Mouse (Mus musculus) kidney, adult 2 months (tissue): Measurements from ENCODE around the gene 2310009B15Rik. TPM values are rescaled to one million over a fixed set of nuclear protein-coding genes. Genes with fewer than 3 reads are reported as not detected.
A peak's percentile ranks its signal among the peaks of the same experiment; 100 is the strongest.

Experiments
- DNase-seq: peaks from one replicate; pipeline ENCODE4 v3.0.0; 2021
- H3K27ac ChIP-seq: fragments of 200-500 bp; 2 replicates; pipeline ENCODE4 v1.5.1; 2012; ENCODE audit warnings: low read depth, low read length, control low read depth, inconsistent platforms; ENCODE audit not compliant: insufficient read depth
- H3K27me3 ChIP-seq: fragments of 200-500 bp; replicated peaks from 2 replicates; pipeline ENCODE4 v1.6.1; 2012; ENCODE audit warnings: mild to moderate bottlenecking, moderate library complexity, low read length, inconsistent platforms; ENCODE audit not compliant: control insufficient read depth, insufficient read depth
- H3K36me3 ChIP-seq: fragments of 200-500 bp; 2 replicates; pipeline ENCODE4 v1.6.1; 2012; ENCODE audit warnings: mild to moderate bottlenecking, moderate library complexity, low read length, inconsistent platforms; ENCODE audit not compliant: control insufficient read depth, insufficient read depth
- H3K4me1 ChIP-seq: fragments of 200-500 bp; 2 replicates; pipeline ENCODE4 v1.6.1; 2011; ENCODE audit warnings: low read length; ENCODE audit not compliant: control insufficient read depth, insufficient read depth
- H3K4me3 ChIP-seq: fragments of 200-500 bp; 2 replicates; pipeline ENCODE4 v1.5.1; 2011; ENCODE audit warnings: mild to moderate bottlenecking, low read depth, low read length, control low read depth; ENCODE audit not compliant: insufficient read depth
- CTCF ChIP-seq: fragments of 200-500 bp; conservative IDR thresholded peaks from 2 replicates; pipeline ENCODE4 v1.5.1; 2011; ENCODE audit warnings: low read depth, mild to moderate bottlenecking, control low read depth, low read length, moderate library complexity, mixed read lengths; ENCODE audit not compliant: insufficient read depth, insufficient read length
- POLR2A ChIP-seq: fragments of 200-500 bp; IDR thresholded peaks from one replicate; pipeline ENCODE4 v1.6.1; 2011; ENCODE audit warnings: low read depth, low read length, control low read depth
- WGBS: fragments of 180-500 bp; shearing (Covaris S2); methylation state at CpG from one replicate; pipeline ENCODE4 v1.1.7; 2018; 5-methylcytosine and 5-hydroxymethylcytosine counted together
- polyA plus RNA-seq: library from polyadenylated mRNA; depleted of rRNA; stranded (reverse); fragments of >200 nt; gene quantifications from 2 replicates; pipeline ENCODE4 v1.2.3, GENCODE M21; 2012

The 2310009B15Rik gene
- polyA plus RNA-seq, 1 experiment, result 23.1 TPM

GRCm38 (mm10) chr1:138846581-138846980, 10.1 kb downstream of the 2310009B15Rik start:
- peaks cover 9% of the 10 kb centered on the region for H3K4me1 ChIP-seq
- no peak for DNase-seq
- no peak overlapping the region for H3K4me3 ChIP-seq
- H3K27me3 ChIP-seq, result peaks cover 22% of the 10 kb centered on the region
- H3K36me3 ChIP-seq, result no peaks in the 10 kb centered on the region; the same call in 1 of the 2 replicates
- WGBS, result 16% methylated on average over 9 of the region's 9 CpGs
- no peak for TF ChIP-seq POLR2A
- TF ChIP-seq CTCF, result no peak
- H3K27ac ChIP-seq, result no peak overlapping the region

- peaks cover 9% of the 10 kb centered on the region for H3K4me1 ChIP-seq
- no peak for DNase-seq
- peaks cover 24% of the 10 kb centered on the region for H3K27me3 ChIP-seq
- H3K36me3 ChIP-seq, result no peaks in the 10 kb centered on the region
- no peak overlapping the region for H3K4me3 ChIP-seq
- WGBS, result 27% methylated on average over 12 of the region's 12 CpGs
- no peak overlapping the region for H3K27ac ChIP-seq
- no peak for TF ChIP-seq CTCF
- TF ChIP-seq POLR2A, result no peak
Observed at GRCm38 (mm10) chr1:138846131-138846530, 10.5 kb downstream of the 2310009B15Rik start.

GRCm38 (mm10) chr1:138845481-138845880, 11.2 kb downstream of the 2310009B15Rik start:
- WGBS, result 33% methylated on average over 3 of the region's 3 CpGs

GRCm38 (mm10) chr1:138844166-138844565, 12.5 kb downstream of the 2310009B15Rik start:
- H3K27me3 ChIP-seq, result peaks cover 28% of the 10 kb centered on the region
- no peaks in the 10 kb centered on the region for H3K36me3 ChIP-seq
- no peak for DNase-seq
- H3K4me3 ChIP-seq, result no peak overlapping the region
- 19% methylated on average over 3 of the region's 3 CpGs for WGBS
- TF ChIP-seq POLR2A, result no peak
- no peak for TF ChIP-seq CTCF
- peaks cover 9% of the 10 kb centered on the region for H3K4me1 ChIP-seq
- no peak overlapping the region for H3K27ac ChIP-seq

More at GRCm38 (mm10) chr1:138845481-138845880, 11.2 kb downstream of the 2310009B15Rik start:
- TF ChIP-seq POLR2A (no peak), CTCF (no peak)
- H3K27ac ChIP-seq, result no peak overlapping the region
- peaks cover 28% of the 10 kb centered on the region for H3K27me3 ChIP-seq
- H3K4me3 ChIP-seq, result no peak overlapping the region
- H3K4me1 ChIP-seq, result peaks cover 9% of the 10 kb centered on the region
- no peak for DNase-seq
- H3K36me3 ChIP-seq, result no peaks in the 10 kb centered on the region

GRCm38 (mm10) chr1:138843361-138844091, 13.1 kb downstream of the 2310009B15Rik start:
- H3K27ac ChIP-seq, result no peak overlapping the region
- H3K27me3 ChIP-seq, result peaks cover 29% of the 10 kb centered on the region
- whole genome bisulfite sequencing, result 2% methylated on average over 35 of the region's 35 CpGs
- H3K4me3 ChIP-seq, result no peak overlapping the region
- TF ChIP-seq POLR2A (no peak), CTCF (no peak)
- DNase-seq, result peak; percentile 14
- H3K4me1 ChIP-seq, result peaks cover 9% of the 10 kb centered on the region
- H3K36me3 ChIP-seq, result no peaks in the 10 kb centered on the region

- H3K4me3 ChIP-seq, result no peak overlapping the region
- 10% methylated on average over 10 of the region's 10 CpGs for WGBS
- peak; percentile 10 for DNase-seq
- peaks cover 29% of the 10 kb centered on the region for H3K27me3 ChIP-seq
- no peak overlapping the region for H3K27ac ChIP-seq
- no peak for TF ChIP-seq POLR2A
- TF ChIP-seq CTCF, result no peak
- no peaks in the 10 kb centered on the region for H3K36me3 ChIP-seq
- H3K4me1 ChIP-seq, result peaks cover 12% of the 10 kb centered on the region; the same call in 1 of the 2 replicates
Observed at GRCm38 (mm10) chr1:138842756-138843155, 13.9 kb downstream of the 2310009B15Rik start.

GRCm38 (mm10) chr1:138842315-138842714, 14.3 kb downstream of the 2310009B15Rik start:
- Histone ChIP-seq H3K4me3 (no peak overlapping the region), H3K27ac (no peak overlapping the region), H3K36me3 (no peaks in the 10 kb centered on the region), H3K27me3 (peaks cover 29% of the 10 kb centered on the region), H3K4me1 (peaks cover 12% of the 10 kb centered on the region; the same call in 1 of the 2 replicates)
- WGBS, result 4% methylated on average over 8 of the region's 8 CpGs
- peak; percentile 19 for DNase-seq
- TF ChIP-seq CTCF (no peak), POLR2A (no peak)
